Mouse (Mus musculus) myocyte (in vitro differentiated cells): ENCODE results near the gene 6030498E09Rik.

Experiments
- CEBPB ChIP-seq: IDR thresholded peaks from 2 replicates; pipeline ENCODE4 v1.6.1; 2011; ENCODE audit warnings: mild to moderate bottlenecking, moderate library complexity; ENCODE audit not compliant: poor library complexity, insufficient read depth, severe bottlenecking
- MAX ChIP-seq: IDR thresholded peaks from one replicate; pipeline ENCODE4 v1.6.1; 2011; ENCODE audit warnings: low read depth, mild to moderate bottlenecking, control low read depth
- MYOD1 ChIP-seq, 3 experiments: IDR thresholded peaks; one replicate each; pipeline ENCODE4 v1.6.1; 2011; ENCODE audit warnings: control low read depth in 2 of 3, low read depth in 2 of 3, mild to moderate bottlenecking in 2 of 3, moderate library complexity in 1 of 3; ENCODE audit not compliant: insufficient read length in 2 of 3, control insufficient read depth in 1 of 3
- MYOG ChIP-seq, 3 experiments: IDR thresholded peaks; one replicate each; pipeline ENCODE4 v1.6.1; 2011; ENCODE audit warnings: control low read depth in 2 of 3, low read depth in 2 of 3, mild to moderate bottlenecking in 2 of 3; ENCODE audit not compliant: insufficient read length in 2 of 3, control insufficient read depth in 1 of 3, insufficient read depth in 1 of 3
- POLR2A ChIP-seq: IDR thresholded peaks from one replicate; pipeline ENCODE4 v1.6.1; 2011; ENCODE audit warnings: low read depth, mild to moderate bottlenecking, control low read depth, moderate library complexity; ENCODE audit not compliant: insufficient read length
- POLR2AphosphoS2 ChIP-seq: IDR thresholded peaks from one replicate; pipeline ENCODE4 v1.6.1; 2011; ENCODE audit warnings: low read depth, control low read depth; ENCODE audit not compliant: insufficient read length
- USF1 ChIP-seq: IDR thresholded peaks from one replicate; pipeline ENCODE4 v1.6.1; 2011; ENCODE audit warnings: low read depth, mild to moderate bottlenecking, control low read depth, moderate library complexity

DNA sequence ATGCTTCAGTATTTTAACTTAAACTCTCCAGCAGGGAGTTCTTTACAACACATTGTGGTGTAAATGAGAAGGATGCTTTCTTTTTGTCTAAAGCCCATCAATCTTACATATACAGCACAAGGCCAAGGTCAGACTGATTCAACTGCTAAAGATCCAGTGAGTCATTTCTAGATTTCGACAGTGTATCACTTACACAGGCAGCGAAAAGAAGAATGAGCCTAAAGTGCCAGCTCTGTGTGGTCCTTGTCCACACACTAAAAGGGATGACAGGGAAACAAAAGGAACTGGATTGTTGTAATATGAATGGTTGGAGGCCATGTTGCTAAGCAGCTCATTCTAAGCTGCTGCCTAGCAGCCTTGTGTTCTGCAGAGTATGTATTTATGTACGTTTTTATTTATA is 41.5 kb downstream of the 6030498E09Rik start:
- TF ChIP-seq POLR2A, result no peak
- TF ChIP-seq MYOG (IDR thresholded peaks at IDR 0.05; ENCODE audit: control insufficient read depth in 1 of 3, insufficient read depth in 1 of 3, insufficient read length in 2 of 3, low read depth in 2 of 3), result no peak
- no peak for TF ChIP-seq MAX
- TF ChIP-seq USF1, result no peak
- TF ChIP-seq MYOD1 (IDR thresholded peaks at IDR 0.05; ENCODE audit: control insufficient read depth in 1 of 3, insufficient read length in 2 of 3, low read depth in 2 of 3), result no peak
- no peak for TF ChIP-seq POLR2AphosphoS2
- TF ChIP-seq CEBPB, result no peak
